Mouse (Mus musculus): ENCODE data around the gene Grk2.

- TF ChIP-seq CTCF (IDR thresholded peaks at IDR 0.05; ENCODE audit: low read depth) = no peak
- no peak for TF ChIP-seq EP300 (IDR thresholded peaks at IDR 0.05; ENCODE audit: low read depth)
Observed at GRCm38 (mm10) chr19:4302936-4303639, 2.9 kb downstream of the Grk2 start.

Measured in heart, postnatal 0 days (tissue).